Mouse (Mus musculus) heart, adult 2 months (tissue): Measurements from ENCODE around the gene Rac2.

Source experiments
- CTCF ChIP-seq: fragments of 200-600 bp; IDR thresholded peaks from 2 replicates; pipeline ENCODE4 v1.8.1; 2022; ENCODE audit warnings: antibody characterized with exemption, mild to moderate bottlenecking, moderate library complexity
- EP300 ChIP-seq: fragments of 200-500 bp; IDR thresholded peaks from 2 replicates; pipeline ENCODE4 v1.6.1; 2011; ENCODE audit warnings: low read depth, low read length, control low read depth; ENCODE audit not compliant: insufficient read depth
- POLR2A ChIP-seq: fragments of 200-500 bp; IDR thresholded peaks from 2 replicates; pipeline ENCODE4 v1.6.1; 2011; ENCODE audit warnings: mild to moderate bottlenecking, low read depth, low read length, control low read depth; ENCODE audit not compliant: insufficient read depth

- TF ChIP-seq POLR2A (no peak), EP300 (no peak), CTCF (no peak)
Measured at GRCm38 (mm10) chr15:78570170-78570569, 2.4 kb downstream of the Rac2 start.
